Mouse (Mus musculus) midbrain, embryonic 12.5 days (tissue): ENCODE measurements around the gene Zfp189. TPM values are rescaled to one million over a fixed set of nuclear protein-coding genes. Genes with fewer than 3 reads are reported as not detected.
"Not testable (repeated sequence)": the region's sequence is repeated elsewhere in the genome, so short reads cannot be mapped to it uniquely, and the experiment has no call there.

ENCODE experiments used
- ATAC-seq: fragments of 200-750 bp; cut with Nextera tagmentation; 2 replicates; pipeline ENCODE4 v1.8.0; 2017; ENCODE audit warnings: low read depth, moderate TSS enrichment, moderate library complexity; ENCODE audit not compliant: low FRiP score
- H3K27ac ChIP-seq: fragments of 300-500 bp; sonication (generic); replicated peaks from 2 replicates; pipeline ENCODE4 v1.5.1; 2016; ENCODE audit warnings: mild to moderate bottlenecking
- H3K27me3 ChIP-seq: fragments of 300-500 bp; sonication (generic); 2 replicates; pipeline ENCODE4 v1.6.1; 2016; ENCODE audit warnings: mild to moderate bottlenecking
- H3K36me3 ChIP-seq: fragments of 300-500 bp; sonication (generic); 2 replicates; pipeline ENCODE4 v1.6.1; 2016
- H3K4me1 ChIP-seq: fragments of 300-500 bp; sonication (generic); 2 replicates; pipeline ENCODE4 v1.6.1; 2016
- H3K4me2 ChIP-seq: fragments of 300-500 bp; sonication (generic); replicated peaks from 2 replicates; pipeline ENCODE4 v1.6.1; 2016; ENCODE audit warnings: mild to moderate bottlenecking, moderate library complexity
- H3K4me3 ChIP-seq: fragments of 300-500 bp; sonication (generic); 2 replicates; pipeline ENCODE4 v1.5.1; 2016; ENCODE audit warnings: mild to moderate bottlenecking
- H3K9ac ChIP-seq: fragments of 300-500 bp; sonication (generic); replicated peaks from 2 replicates; pipeline ENCODE4 v1.6.1; 2016; ENCODE audit warnings: mild to moderate bottlenecking, moderate library complexity
- H3K9me3 ChIP-seq: fragments of 300-500 bp; sonication (generic); 2 replicates; pipeline ENCODE4 v1.6.1; 2016; ENCODE audit warnings: mild to moderate bottlenecking
- WGBS: fragments of 180-500 bp; shearing (Covaris S2); methylation state at CpG from one replicate; pipeline ENCODE4 v1.1.7; 2016; 5-methylcytosine and 5-hydroxymethylcytosine counted together
- polyA plus RNA-seq: library from polyadenylated mRNA; unstranded; fragments of >200 nt; fragmentation: Nextera tagmentation; extraction: Ambion mirVana; gene quantifications from 2 replicates; pipeline ENCODE4 v1.2.1, GENCODE M21; 2016

Gene Zfp189
- polyA plus RNA-seq, 1 experiment from 2014 or later, result 15.2 TPM

DNA sequence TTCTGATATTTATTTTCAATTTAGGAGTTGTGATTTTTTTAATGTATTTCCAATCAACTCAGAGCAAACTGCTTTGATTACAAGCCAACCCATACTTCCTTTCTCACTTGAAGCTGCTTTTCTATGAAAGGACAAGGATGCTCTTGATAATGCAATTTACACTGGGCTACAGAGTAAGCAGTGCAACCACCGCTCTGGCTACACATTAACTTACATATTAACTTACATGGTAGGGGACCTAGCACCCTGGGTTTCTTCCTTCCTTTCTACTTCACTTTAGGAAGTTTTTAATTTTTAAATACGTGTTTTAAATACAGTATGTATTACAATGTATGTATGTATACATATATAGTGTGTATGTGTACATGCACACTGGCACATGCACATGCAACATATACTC lies 11.8 kb upstream of the Zfp189 start:
- Histone ChIP-seq H3K27ac (no peak overlapping the region), H3K9me3 (no peaks in the 10 kb centered on the region), H3K4me2 (no peak overlapping the region), H3K4me3 (no peak overlapping the region), H3K9ac (no peak overlapping the region), H3K4me1 (no peaks in the 10 kb centered on the region), H3K36me3 (peaks cover 21% of the 10 kb centered on the region), H3K27me3 (no peaks in the 10 kb centered on the region)
- WGBS, result 96% methylated on average over 2 of the region's 2 CpGs
- ATAC-seq, result no peak

- H3K27ac ChIP-seq, H3K4me1 ChIP-seq, H3K27me3 ChIP-seq, H3K4me2 ChIP-seq, H3K4me3 ChIP-seq, ATAC-seq, H3K9ac ChIP-seq, H3K9me3 ChIP-seq: not testable (repeated sequence)
- H3K36me3 ChIP-seq, result peaks cover 25% of the 10 kb centered on the region
- 93% methylated on average over 1 of the region's 1 CpGs for WGBS
These were observed 10.6 kb upstream of the Zfp189 start for GRCm38 (mm10) chr4:49510236-49510835.

DNA sequence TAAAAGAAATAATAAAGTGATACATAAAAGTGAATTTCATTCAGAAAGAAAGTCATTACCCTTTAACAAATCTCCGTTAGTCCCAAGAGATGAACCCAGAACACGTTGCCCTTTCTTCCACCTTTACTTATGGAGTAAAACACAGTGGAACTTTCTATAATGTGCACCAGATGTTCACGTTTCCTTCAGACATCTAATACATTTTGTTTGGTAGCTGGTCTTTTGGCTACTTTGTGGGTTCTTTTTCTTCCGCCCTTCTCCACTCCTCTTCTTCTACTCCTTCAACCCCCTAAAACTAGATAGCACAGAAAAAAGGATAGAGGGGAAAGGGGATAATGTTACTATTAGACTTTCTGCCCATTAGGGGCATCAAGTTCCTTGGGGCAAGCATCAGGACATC lies 8.3 kb upstream of the Zfp189 start:
- no peaks in the 10 kb centered on the region for H3K9me3 ChIP-seq
- no peak overlapping the region for H3K27ac ChIP-seq
- H3K4me2 ChIP-seq, result no peak overlapping the region
- no peaks in the 10 kb centered on the region for H3K27me3 ChIP-seq
- H3K9ac ChIP-seq, result no peak overlapping the region
- H3K4me3 ChIP-seq, result no peak overlapping the region
- H3K4me1 ChIP-seq, result no peaks in the 10 kb centered on the region
- H3K36me3 ChIP-seq, result peaks cover 25% of the 10 kb centered on the region
- ATAC-seq, result no peak
- WGBS, result 87% methylated on average over 4 of the region's 4 CpGs

GRCm38 (mm10) chr4:49514441-49514840 lies 6.5 kb upstream of the Zfp189 start:
- Histone ChIP-seq H3K27me3 (no peaks in the 10 kb centered on the region), H3K9me3 (no peaks in the 10 kb centered on the region), H3K27ac (no peak overlapping the region), H3K4me2 (no peak overlapping the region), H3K36me3 (peaks cover 25% of the 10 kb centered on the region), H3K9ac (no peak overlapping the region), H3K4me3 (no peak overlapping the region), H3K4me1 (peaks cover 2% of the 10 kb centered on the region; the same call in 1 of the 2 replicates)
- WGBS, result 95% methylated on average over 6 of the region's 6 CpGs
- no peak for ATAC-seq

DNA sequence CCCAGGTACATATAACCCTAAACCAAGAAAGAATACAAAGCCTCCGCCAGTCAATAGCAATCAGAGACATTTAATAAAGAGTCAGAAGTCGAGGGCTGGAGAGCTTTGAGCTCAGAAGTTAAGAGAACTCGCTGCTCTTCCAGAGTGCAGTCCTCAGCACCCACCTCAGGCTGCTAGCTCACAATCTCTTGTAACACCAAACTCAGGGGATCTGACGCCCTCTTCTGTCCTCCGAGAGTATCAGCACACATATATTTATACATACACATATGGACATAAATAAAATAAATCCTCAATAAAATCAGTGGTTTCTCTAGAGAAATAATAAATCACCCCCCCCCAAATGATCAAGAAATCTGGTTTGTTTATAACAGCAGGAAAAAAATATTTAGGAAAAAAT lies 1.5 kb upstream of the Zfp189 start:
- Histone ChIP-seq H3K27ac (no peak overlapping the region), H3K4me1 (peaks cover 18% of the 10 kb centered on the region), H3K4me3 (no peak overlapping the region), H3K4me2 (peak overlapping the region; percentile 29), H3K36me3 (peaks cover 12% of the 10 kb centered on the region), H3K27me3 (no peaks in the 10 kb centered on the region), H3K9ac (no peak overlapping the region), H3K9me3 (no peaks in the 10 kb centered on the region)
- ATAC-seq, result no peak
- 72% methylated on average over 5 of the region's 5 CpGs for WGBS

DNA sequence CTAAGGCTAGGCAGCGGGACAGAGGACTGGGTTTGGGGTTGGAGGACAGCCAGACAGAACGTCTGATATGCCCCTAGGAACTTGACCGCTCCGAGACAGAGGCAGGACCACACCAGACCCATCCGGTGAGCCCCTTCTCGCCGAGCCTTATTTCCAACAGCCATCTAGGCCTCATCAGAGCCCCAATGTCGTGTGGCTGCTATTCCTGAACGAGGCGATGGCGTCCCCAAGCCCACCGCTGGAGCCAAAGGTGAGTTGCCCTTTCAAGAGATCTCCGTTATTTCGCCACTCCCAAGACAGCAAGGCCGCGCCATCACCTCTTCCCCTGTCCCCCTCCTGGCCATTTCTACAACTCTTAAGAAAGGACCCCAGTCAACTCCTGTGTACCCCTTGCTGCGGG lies 370 bp downstream of the Zfp189 start:
- Histone ChIP-seq H3K27me3 (no peaks in the 10 kb centered on the region), H3K4me2 (peak overlapping the region; percentile 62), H3K4me1 (peaks cover 18% of the 10 kb centered on the region), H3K9ac (peak overlapping the region; percentile 78), H3K27ac (no peak overlapping the region), H3K36me3 (peaks cover 14% of the 10 kb centered on the region), H3K9me3 (no peaks in the 10 kb centered on the region), H3K4me3 (peak overlapping the region; percentile 71)
- WGBS, result 1% methylated on average over 17 of the region's 17 CpGs
- ATAC-seq, result no peak

DNA sequence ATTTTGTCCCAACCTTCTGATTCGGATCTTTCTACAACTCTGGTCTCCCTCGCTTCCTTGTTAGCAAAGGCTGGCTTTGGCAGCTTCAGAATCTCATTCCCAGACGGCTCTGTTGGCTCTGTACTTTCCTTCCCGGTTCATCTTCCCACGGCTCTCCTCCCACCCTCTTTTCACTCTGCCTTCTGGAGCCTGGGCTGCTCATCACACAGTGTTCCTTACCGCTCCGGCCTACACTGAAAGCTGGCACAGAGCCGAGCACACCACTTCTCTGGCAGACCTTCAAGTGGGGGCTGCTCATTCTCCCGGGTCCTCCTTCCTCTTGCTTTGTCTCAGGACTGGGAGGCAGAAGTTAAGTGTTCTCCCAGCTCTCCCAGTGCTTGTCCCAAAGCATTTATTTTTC lies 1.6 kb downstream of the Zfp189 start:
- peaks cover 16% of the 10 kb centered on the region for H3K36me3 ChIP-seq
- no peak overlapping the region for H3K27ac ChIP-seq
- H3K9me3 ChIP-seq, result no peaks in the 10 kb centered on the region
- peaks cover 18% of the 10 kb centered on the region for H3K4me1 ChIP-seq
- no peaks in the 10 kb centered on the region for H3K27me3 ChIP-seq
- no peak overlapping the region for H3K9ac ChIP-seq
- 90% methylated on average over 9 of the region's 9 CpGs for WGBS
- ATAC-seq, result no peak
- H3K4me3 ChIP-seq, result no peak overlapping the region
- H3K4me2 ChIP-seq, result no peak overlapping the region; the same call in 1 of the 2 replicates

- Histone ChIP-seq H3K9me3 (0 out of 2 replicates have a peak, but pooled peaks cover 3% of the 10 kb centered on the region), H3K27me3 (no peaks in the 10 kb centered on the region), H3K27ac (no peak overlapping the region), H3K4me3 (no peak overlapping the region), H3K4me2 (no peak overlapping the region), H3K4me1 (no peaks in the 10 kb centered on the region), H3K36me3 (peaks cover 20% of the 10 kb centered on the region), H3K9ac (no peak overlapping the region)
- WGBS, result 88% methylated on average over 3 of the region's 3 CpGs
- no peak for ATAC-seq
These were observed 14.1 kb downstream of the Zfp189 start for GRCm38 (mm10) chr4:49535036-49535435.

GRCm38 (mm10) chr4:49535675-49536294 lies 14.8 kb downstream of the Zfp189 start:
- Histone ChIP-seq H3K27me3 (no peaks in the 10 kb centered on the region), H3K9ac (no peak overlapping the region), H3K4me3 (no peak overlapping the region), H3K4me2 (no peak overlapping the region), H3K4me1 (no peaks in the 10 kb centered on the region), H3K27ac (no peak overlapping the region), H3K9me3 (no peaks in the 10 kb centered on the region), H3K36me3 (peaks cover 13% of the 10 kb centered on the region)
- 90% methylated on average over 4 of the region's 4 CpGs for WGBS
- ATAC-seq, result no peak

GRCm38 (mm10) chr4:49536671-49537070 lies 15.7 kb downstream of the Zfp189 start:
- no peak for ATAC-seq
- no peak overlapping the region for H3K27ac ChIP-seq
- no peak overlapping the region for H3K4me2 ChIP-seq
- H3K27me3 ChIP-seq, result no peaks in the 10 kb centered on the region
- no peak overlapping the region for H3K4me3 ChIP-seq
- H3K9me3 ChIP-seq, result no peaks in the 10 kb centered on the region
- WGBS, result 94% methylated on average over 4 of the region's 4 CpGs
- H3K36me3 ChIP-seq, result peaks cover 10% of the 10 kb centered on the region
- no peaks in the 10 kb centered on the region for H3K4me1 ChIP-seq
- no peak overlapping the region for H3K9ac ChIP-seq

- Histone ChIP-seq H3K4me2 (no peak overlapping the region), H3K36me3 (no peaks in the 10 kb centered on the region), H3K9me3 (no peaks in the 10 kb centered on the region), H3K9ac (no peak overlapping the region), H3K27ac (no peak overlapping the region), H3K27me3 (no peaks in the 10 kb centered on the region), H3K4me3 (no peak overlapping the region), H3K4me1 (no peaks in the 10 kb centered on the region)
- 87% methylated on average over 6 of the region's 6 CpGs for WGBS
- no peak for ATAC-seq
These were observed 18.7 kb downstream of the Zfp189 start for GRCm38 (mm10) chr4:49539665-49540064.

- 77% methylated on average over 3 of the region's 3 CpGs for WGBS
- Histone ChIP-seq H3K9ac (no peak overlapping the region), H3K4me3 (no peak overlapping the region), H3K4me1 (no peaks in the 10 kb centered on the region), H3K9me3 (no peaks in the 10 kb centered on the region), H3K4me2 (no peak overlapping the region), H3K27me3 (no peaks in the 10 kb centered on the region), H3K27ac (no peak overlapping the region), H3K36me3 (no peaks in the 10 kb centered on the region)
- ATAC-seq, result no peak
These were observed 20.0 kb downstream of the Zfp189 start for GRCm38 (mm10) chr4:49540966-49541365.

- H3K36me3 ChIP-seq, result no peaks in the 10 kb centered on the region
- no peaks in the 10 kb centered on the region for H3K4me1 ChIP-seq
- no peak overlapping the region for H3K9ac ChIP-seq
- H3K27ac ChIP-seq, result no peak overlapping the region
- no peak for ATAC-seq
- no peaks in the 10 kb centered on the region for H3K9me3 ChIP-seq
- no peak overlapping the region for H3K4me2 ChIP-seq
- no peaks in the 10 kb centered on the region for H3K27me3 ChIP-seq
- no peak overlapping the region for H3K4me3 ChIP-seq
- 86% methylated on average over 2 of the region's 2 CpGs for WGBS
These were observed 25.1 kb downstream of the Zfp189 start for GRCm38 (mm10) chr4:49546026-49546425.
